Mouse (Mus musculus): ENCODE results near the gene Atg9b. TPM values are rescaled to one million over a fixed set of nuclear protein-coding genes. Genes with fewer than 3 reads are reported as not detected.

The Atg9b gene
- polyA plus RNA-seq, 1 experiment from 2014 or later, result 0.61 TPM

DNA sequence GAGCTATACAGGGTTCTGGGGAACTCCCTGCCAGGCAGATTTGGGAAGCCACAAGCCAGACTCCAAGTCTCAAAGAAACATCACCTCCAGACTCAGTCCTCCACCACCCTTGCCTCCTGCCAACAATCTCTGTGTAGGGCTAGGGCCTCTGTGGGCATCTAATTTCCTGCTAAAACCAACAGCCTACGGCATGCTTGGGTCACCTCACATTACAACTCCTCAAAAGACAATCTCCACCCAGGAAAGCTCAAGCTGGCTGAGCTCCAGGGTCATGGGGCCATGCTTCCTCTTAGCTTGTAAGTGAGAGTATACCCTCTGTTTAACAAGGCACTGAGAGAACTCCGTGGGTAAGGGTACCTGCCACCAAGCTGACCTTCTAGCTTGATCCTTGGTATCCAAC lies 54.1 kb downstream of the Atg9b start:
- WGBS, result 54% methylated on average over 2 of the region's 2 CpGs
- Histone ChIP-seq H3K27ac (ENCODE audit: low read depth, low read length) (no peak overlapping the region), H3K27me3 (replicated peaks; ENCODE audit: control insufficient read depth, insufficient read depth, low read length) (no peaks in the 10 kb centered on the region), H3K4me1 (replicated peaks; ENCODE audit: control insufficient read depth, insufficient read depth, low read length) (0 out of 2 replicates have a peak, but pooled peaks cover 3% of the 10 kb centered on the region), H3K4me3 (ENCODE audit: low read depth, low read length) (no peak overlapping the region), H3K36me3 (ENCODE audit: control insufficient read depth, insufficient read depth) (no peaks in the 10 kb centered on the region), H3K9ac (ENCODE audit: low read depth, low read length) (no peak overlapping the region), H3K9me3 (ENCODE audit: control insufficient read depth) (no peaks in the 10 kb centered on the region), H3K4me2 (replicated peaks; ENCODE audit: low read depth) (no peak overlapping the region)
- TF ChIP-seq CTCF (IDR thresholded peaks at IDR 0.05; ENCODE audit: low read depth), result no peak
- ATAC-seq, result no peak

DNA sequence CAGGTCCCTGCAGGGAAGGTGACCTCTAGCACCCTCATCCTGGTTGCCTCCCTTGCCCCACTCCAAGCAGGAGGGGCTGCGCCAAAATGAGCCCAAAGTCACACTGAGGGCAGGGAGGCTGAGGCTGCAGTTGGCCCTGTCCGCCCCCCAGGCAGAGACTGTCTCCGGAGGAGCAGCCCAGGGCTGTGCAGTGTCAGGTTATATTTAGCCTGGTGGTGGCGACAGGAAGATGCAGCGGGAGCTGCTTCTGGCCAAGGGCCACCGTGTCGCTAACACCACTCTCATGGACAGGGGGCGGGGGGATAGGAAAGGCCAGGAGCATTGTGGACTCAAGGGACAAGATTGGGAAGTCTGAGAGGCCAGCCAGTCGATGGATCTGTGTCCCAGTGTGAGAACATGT lies 54.6 kb downstream of the Atg9b start:
- TF ChIP-seq CTCF (IDR thresholded peaks at IDR 0.05; ENCODE audit: low read depth), result peak; percentile 30; the same call in 1 of the 2 replicates
- no peaks in the 10 kb centered on the region for H3K27me3 ChIP-seq (replicated peaks; ENCODE audit: control insufficient read depth, insufficient read depth, low read length)
- H3K9me3 ChIP-seq (ENCODE audit: control insufficient read depth), result no peaks in the 10 kb centered on the region
- WGBS, result 43% methylated on average over 9 of the region's 9 CpGs
- H3K4me3 ChIP-seq (ENCODE audit: low read depth, low read length), result no peak overlapping the region
- no peak overlapping the region for H3K4me2 ChIP-seq (replicated peaks; ENCODE audit: low read depth)
- no peak overlapping the region for H3K9ac ChIP-seq (ENCODE audit: low read depth, low read length)
- H3K36me3 ChIP-seq (ENCODE audit: control insufficient read depth, insufficient read depth), result no peaks in the 10 kb centered on the region
- 0 out of 2 replicates have a peak, but pooled peaks cover 3% of the 10 kb centered on the region for H3K4me1 ChIP-seq (replicated peaks; ENCODE audit: control insufficient read depth, insufficient read depth, low read length)
- ATAC-seq, result no peak
- no peak overlapping the region for H3K27ac ChIP-seq (ENCODE audit: low read depth, low read length)

DNA sequence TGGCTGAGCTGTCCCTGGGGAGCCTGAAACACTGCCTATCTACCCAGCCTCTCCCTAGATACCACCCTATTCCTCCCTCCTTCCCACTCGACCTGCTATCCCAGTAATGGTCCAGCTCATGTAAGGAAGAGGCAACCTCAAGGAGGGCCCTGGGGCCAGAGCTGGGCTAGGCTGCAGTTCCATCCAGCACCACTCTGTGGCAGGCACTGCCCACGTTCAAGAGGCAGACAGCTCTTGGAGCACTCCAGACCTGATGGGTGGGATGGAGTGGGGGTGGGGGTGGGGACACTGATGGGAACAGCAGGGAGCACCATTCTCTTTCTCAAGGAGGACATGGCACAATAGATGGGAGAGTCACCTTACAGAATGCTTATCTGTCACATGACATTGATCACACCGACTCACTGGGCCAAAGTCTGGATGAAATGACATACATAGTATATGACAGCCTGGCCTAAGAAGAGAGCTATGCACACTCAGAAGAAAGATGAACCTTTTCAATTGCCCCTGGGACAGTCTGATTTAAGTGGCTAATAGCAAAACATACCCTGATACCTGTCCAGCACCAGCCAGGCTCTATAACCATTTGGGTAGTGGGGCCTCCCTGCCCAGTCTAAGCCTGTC lies 55.9 kb downstream of the Atg9b start:
- TF ChIP-seq CTCF (IDR thresholded peaks at IDR 0.05; ENCODE audit: low read depth), result peak; percentile 85
- H3K27ac ChIP-seq (ENCODE audit: low read depth, low read length), result no peak overlapping the region
- WGBS, result 15% methylated on average over 3 of the region's 3 CpGs

DNA sequence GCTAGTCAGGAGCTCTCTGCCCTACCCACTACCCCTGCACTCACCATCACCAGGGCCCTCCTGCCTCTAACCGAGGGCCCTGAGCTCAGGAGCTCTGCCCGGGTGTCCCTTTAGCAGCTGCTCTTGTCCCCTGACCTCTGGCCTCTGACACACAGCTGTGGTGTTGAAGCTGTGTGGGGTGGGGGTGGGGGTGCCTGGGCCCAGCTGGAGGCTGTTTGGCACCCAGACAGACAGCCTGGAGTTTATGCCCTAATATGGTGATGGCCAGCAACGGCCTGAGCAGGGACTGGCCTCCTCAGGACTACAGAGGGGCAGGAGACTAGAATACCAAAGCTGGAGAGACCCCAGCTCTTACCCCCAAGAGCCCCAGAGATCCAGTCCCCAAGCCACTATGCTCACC lies 57.2 kb downstream of the Atg9b start:
- Histone ChIP-seq H3K4me3 (ENCODE audit: low read depth, low read length) (no peak overlapping the region), H3K4me2 (replicated peaks; ENCODE audit: low read depth) (no peak overlapping the region), H3K36me3 (ENCODE audit: control insufficient read depth, insufficient read depth) (no peaks in the 10 kb centered on the region; the same call in 1 of the 2 replicates), H3K27ac (ENCODE audit: low read depth, low read length) (no peak overlapping the region), H3K27me3 (replicated peaks; ENCODE audit: control insufficient read depth, insufficient read depth, low read length) (no peaks in the 10 kb centered on the region), H3K9ac (ENCODE audit: low read depth, low read length) (no peak overlapping the region), H3K4me1 (replicated peaks; ENCODE audit: control insufficient read depth, insufficient read depth, low read length) (0 out of 2 replicates have a peak, but pooled peaks cover 3% of the 10 kb centered on the region), H3K9me3 (ENCODE audit: control insufficient read depth) (no peaks in the 10 kb centered on the region)
- WGBS, result 31% methylated on average over 3 of the region's 3 CpGs
- ATAC-seq, result no peak
- TF ChIP-seq CTCF (IDR thresholded peaks at IDR 0.05; ENCODE audit: low read depth), result no peak

More for the DNA sequence above, 55.9 kb downstream of the Atg9b start:
- peak; percentile 72 for ATAC-seq
- no peak overlapping the region for H3K4me2 ChIP-seq (replicated peaks; ENCODE audit: low read depth)
- H3K27me3 ChIP-seq (replicated peaks; ENCODE audit: control insufficient read depth, insufficient read depth, low read length), result no peaks in the 10 kb centered on the region
- H3K4me3 ChIP-seq (ENCODE audit: low read depth, low read length), result no peak overlapping the region
- no peaks in the 10 kb centered on the region; the same call in 1 of the 2 replicates for H3K36me3 ChIP-seq (ENCODE audit: control insufficient read depth, insufficient read depth)
- no peaks in the 10 kb centered on the region for H3K9me3 ChIP-seq (ENCODE audit: control insufficient read depth)
- H3K9ac ChIP-seq (ENCODE audit: low read depth, low read length), result no peak overlapping the region
- 0 out of 2 replicates have a peak, but pooled peaks cover 3% of the 10 kb centered on the region for H3K4me1 ChIP-seq (replicated peaks; ENCODE audit: control insufficient read depth, insufficient read depth, low read length)

Other genes starting within 250 kb of the Atg9b start
- 4.7 and 6.6 TPM in 2 replicates for gene Nupl2, start 227.2 kb downstream of the Atg9b start, polyA plus RNA-seq (2015; fragmentation: Nextera tagmentation; extraction: Ambion mirVana)
- gene Kcnh2, start 40.5 kb downstream of the Atg9b start, polyA plus RNA-seq (2015; fragmentation: Nextera tagmentation; extraction: Ambion mirVana), result 3.0 and 3.1 TPM in 2 replicates
- gene Nos3, start 27.3 kb downstream of the Atg9b start, polyA plus RNA-seq (2015; fragmentation: Nextera tagmentation; extraction: Ambion mirVana), result 3.5 and 3.7 TPM in 2 replicates
- 40.4 and 40.9 TPM in 2 replicates for gene Abcb8, start 1.5 kb upstream of the Atg9b start, polyA plus RNA-seq (2015; fragmentation: Nextera tagmentation; extraction: Ambion mirVana)
- 0.08 and 0.17 TPM in 2 replicates for gene Asic3, start 21.2 kb upstream of the Atg9b start, polyA plus RNA-seq (2015; fragmentation: Nextera tagmentation; extraction: Ambion mirVana)
- 28.4 and 29.9 TPM in 2 replicates for gene Cdk5, start 31.4 kb upstream of the Atg9b start, polyA plus RNA-seq (2015; fragmentation: Nextera tagmentation; extraction: Ambion mirVana)
- gene Slc4a2, start 31.7 kb upstream of the Atg9b start, polyA plus RNA-seq (2015; fragmentation: Nextera tagmentation; extraction: Ambion mirVana), result 29.9 and 30.1 TPM in 2 replicates
- 66.8 and 67.0 TPM in 2 replicates for gene Fastk, start 53.1 kb upstream of the Atg9b start, polyA plus RNA-seq (2015; fragmentation: Nextera tagmentation; extraction: Ambion mirVana)
- 27.5 and 28.8 TPM in 2 replicates for gene Tmub1, start 55.7 kb upstream of the Atg9b start, polyA plus RNA-seq (2015; fragmentation: Nextera tagmentation; extraction: Ambion mirVana)
- 14.9 and 16.6 TPM in 2 replicates for gene Agap3, start 60.0 kb upstream of the Atg9b start, polyA plus RNA-seq (2015; fragmentation: Nextera tagmentation; extraction: Ambion mirVana)
- gene Gbx1, start 135.1 kb upstream of the Atg9b start, polyA plus RNA-seq (2015; fragmentation: Nextera tagmentation; extraction: Ambion mirVana), result not detected in 2 replicates
- gene Asb10, start 148.8 kb upstream of the Atg9b start, polyA plus RNA-seq (2015; fragmentation: Nextera tagmentation; extraction: Ambion mirVana), result 0.09 and 0.18 TPM in 2 replicates
- gene 4931409K22Rik, start 164.7 kb upstream of the Atg9b start, polyA plus RNA-seq (2015; fragmentation: Nextera tagmentation; extraction: Ambion mirVana), result not detected in 2 replicates
- 40.1 and 40.5 TPM in 2 replicates for gene Abcf2, start 185.3 kb upstream of the Atg9b start, polyA plus RNA-seq (2015; fragmentation: Nextera tagmentation; extraction: Ambion mirVana)
- gene Chpf2, start 194.6 kb upstream of the Atg9b start, polyA plus RNA-seq (2015; fragmentation: Nextera tagmentation; extraction: Ambion mirVana), result 23.5 and 24.4 TPM in 2 replicates
- gene Smarcd3, start 232.3 kb upstream of the Atg9b start, polyA plus RNA-seq (2015; fragmentation: Nextera tagmentation; extraction: Ambion mirVana), result 6.6 and 6.8 TPM in 2 replicates